Mouse (Mus musculus) small intestine, adult 10 weeks (tissue): Measurements from ENCODE around the gene Hist1h4f. TPM values are rescaled to one million over a fixed set of nuclear protein-coding genes. Genes with fewer than 3 reads are reported as not detected.

Experiments used
- polyA plus RNA-seq: library from polyadenylated mRNA; stranded (reverse); fragments of 350-450 nt; fragmentation: Illumina TruSeq; extraction: RNeasy Lipid Tissue Mini Kit (QIAGEN cat#74804); gene quantifications from one replicate; pipeline ENCODE4 v1.2.3, GENCODE M21; 2014; ENCODE audit warnings: low replicate concordance

Gene Hist1h4f
- polyA plus RNA-seq, 1 experiment from 2014 or later: not detected

Other genes with a start within 250 kb of the Hist1h4f start
- 62.6 TPM for gene Zfp322a, start 182.4 kb downstream of the Hist1h4f start, polyA plus RNA-seq
- gene Abt1, start 127.8 kb downstream of the Hist1h4f start, polyA plus RNA-seq: 1.4 TPM
- gene Btn1a1, start 85.7 kb downstream of the Hist1h4f start, polyA plus RNA-seq: not detected
- gene Btn2a2, start 62.8 kb downstream of the Hist1h4f start, polyA plus RNA-seq: not detected
- not detected for gene Hist1h4h, start 20.6 kb downstream of the Hist1h4f start, polyA plus RNA-seq
- not detected for gene Hist1h2af, start 17.7 kb downstream of the Hist1h4f start, polyA plus RNA-seq
- not detected for gene Hist1h3g, start 16.2 kb downstream of the Hist1h4f start, polyA plus RNA-seq
- 0.59 TPM for gene Hist1h2bh, start 8.3 kb downstream of the Hist1h4f start, polyA plus RNA-seq
- gene Hist1h3f, start 7.6 kb downstream of the Hist1h4f start, polyA plus RNA-seq: not detected
- 0.52 TPM for gene Hist1h1d, start 1.6 kb upstream of the Hist1h4f start, polyA plus RNA-seq
- 0.56 TPM for gene Hist1h3e, start 10.7 kb upstream of the Hist1h4f start, polyA plus RNA-seq
- 0.97 TPM for gene Hist1h2ae, start 19.6 kb upstream of the Hist1h4f start, polyA plus RNA-seq
- gene Hist1h2bg, start 19.7 kb upstream of the Hist1h4f start, polyA plus RNA-seq: 0.85 TPM
- not detected for gene Hist1h2bf, start 22.5 kb upstream of the Hist1h4f start, polyA plus RNA-seq
- gene Hist1h2ad, start 22.7 kb upstream of the Hist1h4f start, polyA plus RNA-seq: not detected
- 1.4 TPM for gene Hist1h3d, start 24.1 kb upstream of the Hist1h4f start, polyA plus RNA-seq
- 0.67 TPM for gene Hist1h4d, start 29.9 kb upstream of the Hist1h4f start, polyA plus RNA-seq
- 2.2 TPM for gene Hist1h2be, start 69.5 kb upstream of the Hist1h4f start, polyA plus RNA-seq
- gene Hist1h1e, start 70.9 kb upstream of the Hist1h4f start, polyA plus RNA-seq: 0.30 TPM
- gene Hist1h2ac, start 132.3 kb upstream of the Hist1h4f start, polyA plus RNA-seq: 1.2 TPM
- 239 TPM for gene Hist1h2bc, start 132.6 kb upstream of the Hist1h4f start, polyA plus RNA-seq
- gene Hist1h1t, start 144.2 kb upstream of the Hist1h4f start, polyA plus RNA-seq: not detected
- gene Hist1h4c, start 146.8 kb upstream of the Hist1h4f start, polyA plus RNA-seq: 1.6 TPM
- gene Hfe, start 159.2 kb upstream of the Hist1h4f start, polyA plus RNA-seq: 13.5 TPM
- gene Hist1h1c, start 187.2 kb upstream of the Hist1h4f start, polyA plus RNA-seq: 15.6 TPM
- gene Hist1h3c, start 194.0 kb upstream of the Hist1h4f start, polyA plus RNA-seq: not detected
- gene Hist1h2bb, start 195.1 kb upstream of the Hist1h4f start, polyA plus RNA-seq: not detected
- gene Hist1h2ab, start 199.5 kb upstream of the Hist1h4f start, polyA plus RNA-seq: not detected
- gene Hist1h3b, start 200.6 kb upstream of the Hist1h4f start, polyA plus RNA-seq: not detected
- not detected for gene Hist1h4b, start 205.4 kb upstream of the Hist1h4f start, polyA plus RNA-seq
- gene Hist1h4a, start 209.6 kb upstream of the Hist1h4f start, polyA plus RNA-seq: not detected
- gene Hist1h3a, start 210.7 kb upstream of the Hist1h4f start, polyA plus RNA-seq: not detected
- not detected for gene Hist1h1a, start 212.0 kb upstream of the Hist1h4f start, polyA plus RNA-seq
- gene Trim38, start 218.3 kb upstream of the Hist1h4f start, polyA plus RNA-seq: 67.0 TPM